Mouse (Mus musculus): Measurements from ENCODE around the gene Nck1. TPM values are rescaled to one million over a fixed set of nuclear protein-coding genes. Genes with fewer than 3 reads are reported as not detected.

The Nck1 gene
- total RNA-seq, 1 experiment = 15.8 TPM

DNA sequence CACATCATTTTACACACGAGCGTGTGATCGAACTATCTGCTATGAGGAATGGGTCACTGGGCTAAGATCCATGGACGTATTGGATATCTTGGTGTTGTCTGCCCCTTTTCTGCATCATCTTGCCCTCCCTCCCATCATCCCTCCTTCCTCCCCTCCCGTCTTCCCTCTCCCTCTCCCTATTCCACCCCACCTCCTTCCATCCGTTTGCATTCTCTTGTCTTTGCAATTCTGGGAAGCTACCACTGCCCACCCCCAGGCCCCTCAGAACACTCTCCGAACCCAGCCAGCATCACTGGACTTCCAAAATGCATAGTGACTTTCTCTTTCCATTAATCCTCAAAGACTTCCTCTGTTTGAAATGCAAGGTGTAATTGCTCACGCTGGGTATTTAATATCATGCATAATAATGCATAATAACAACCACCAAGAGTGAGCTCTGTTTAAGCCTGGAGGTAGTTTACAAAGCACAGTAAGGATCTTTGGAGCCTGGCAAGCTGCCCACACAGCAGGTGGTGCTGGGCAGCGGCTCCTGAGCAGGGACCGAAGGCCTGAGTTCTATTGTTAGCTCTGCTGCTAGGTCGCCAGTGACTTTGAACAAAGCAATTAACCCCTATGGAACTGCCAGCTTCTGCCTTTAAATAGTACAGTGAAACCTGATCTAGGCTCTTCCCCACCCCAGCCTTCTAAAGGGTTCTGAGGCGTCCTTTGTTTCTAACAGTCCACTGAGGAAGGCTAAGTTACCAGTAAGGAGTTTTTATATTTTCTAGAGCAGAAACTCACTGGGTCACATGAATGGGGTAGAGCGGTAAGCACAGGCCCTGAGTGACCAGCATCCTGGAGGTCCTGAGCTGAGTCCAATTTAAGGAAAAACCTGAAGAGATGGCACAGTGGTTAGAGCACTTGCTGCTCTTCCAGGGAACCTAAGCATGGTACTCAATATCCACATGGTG, 35.9 kb upstream of the Nck1 start:
- Histone ChIP-seq H3K36me3 (ENCODE audit: control insufficient read depth, insufficient read depth, low read length, poor library complexity, severe bottlenecking) (no peaks in the 10 kb centered on the region), H3K4me1 (ENCODE audit: control insufficient read depth in 2 of 2, insufficient read depth in 2 of 2, low read length in 2 of 2, poor library complexity in 1 of 2) (peaks cover 6 to 8% of the 10 kb centered on the region in 2 experiments; a peak in 3 of 4 replicates), H3K27ac (ENCODE audit: insufficient read depth, low read depth, low read length, poor library complexity, severe bottlenecking) (no peak overlapping the region), H3K9ac (ENCODE audit: insufficient read depth, low read depth, low read length, poor library complexity, severe bottlenecking) (no peak overlapping the region), H3K9me3 (ENCODE audit: control insufficient read depth, insufficient read depth, low read depth, low read length) (no peaks in the 10 kb centered on the region), H3K4me3 (ENCODE audit: insufficient read depth in 1 of 2, low read depth in 1 of 2, low read length in 2 of 2, poor library complexity in 1 of 2, severe bottlenecking in 1 of 2) (no peak overlapping the region)
- DNase-seq (ENCODE audit: low read depth, low spot score) = peak; percentile 41
- in situ Hi-C loops (cut with MboI; ENCODE audit: low sequenced_read_pairs in 2 of 2, unreplicated experiment in 2 of 2) = no loop called here
- TF ChIP-seq ZC3H11A (IDR thresholded peaks at IDR 0.05; ENCODE audit: borderline replicate concordance, low read depth, low read length) (no peak), ZNF384 (IDR thresholded peaks at IDR 0.05; ENCODE audit: low read depth, low read length) (no peak), MAFK (IDR thresholded peaks at IDR 0.05; ENCODE audit: insufficient read depth, low read depth, low read length) (no peak), HCFC1 (IDR thresholded peaks at IDR 0.05; ENCODE audit: borderline replicate concordance, insufficient read depth, low read length) (no peak), CHD2 (IDR thresholded peaks at IDR 0.05; ENCODE audit: low read depth, low read length) (no peak)

GRCm38 (mm10) chr9:100580196-100580740, 34.3 kb upstream of the Nck1 start:
- H3K9ac ChIP-seq (ENCODE audit: insufficient read depth, low read depth, low read length, poor library complexity, severe bottlenecking) = no peak overlapping the region
- H3K9me3 ChIP-seq (ENCODE audit: control insufficient read depth, insufficient read depth, low read depth, low read length) = no peaks in the 10 kb centered on the region
- no peak overlapping the region for H3K27ac ChIP-seq (ENCODE audit: insufficient read depth, low read depth, low read length, poor library complexity, severe bottlenecking)
- H3K36me3 ChIP-seq (ENCODE audit: control insufficient read depth, insufficient read depth, low read length, poor library complexity, severe bottlenecking) = no peaks in the 10 kb centered on the region
- in situ Hi-C loops (cut with MboI; ENCODE audit: low sequenced_read_pairs in 2 of 2, unreplicated experiment in 2 of 2) = no loop called here
- TF ChIP-seq MAFK (IDR thresholded peaks at IDR 0.05; ENCODE audit: insufficient read depth, low read depth, low read length) (no peak), ZNF384 (IDR thresholded peaks at IDR 0.05; ENCODE audit: low read depth, low read length) (no peak), HCFC1 (IDR thresholded peaks at IDR 0.05; ENCODE audit: borderline replicate concordance, insufficient read depth, low read length) (no peak), ZC3H11A (IDR thresholded peaks at IDR 0.05; ENCODE audit: borderline replicate concordance, low read depth, low read length) (no peak), CHD2 (IDR thresholded peaks at IDR 0.05; ENCODE audit: low read depth, low read length) (no peak)
- no peak overlapping the region for H3K4me3 ChIP-seq (ENCODE audit: insufficient read depth in 1 of 2, low read depth in 1 of 2, low read length in 2 of 2, poor library complexity in 1 of 2, severe bottlenecking in 1 of 2)
- peaks cover 6 to 8% of the 10 kb centered on the region in 2 experiments; a peak in 3 of 4 replicates for H3K4me1 ChIP-seq (ENCODE audit: control insufficient read depth in 2 of 2, insufficient read depth in 2 of 2, low read length in 2 of 2, poor library complexity in 1 of 2)
- DNase-seq (ENCODE audit: low read depth, low spot score) = peak; percentile 44

DNA sequence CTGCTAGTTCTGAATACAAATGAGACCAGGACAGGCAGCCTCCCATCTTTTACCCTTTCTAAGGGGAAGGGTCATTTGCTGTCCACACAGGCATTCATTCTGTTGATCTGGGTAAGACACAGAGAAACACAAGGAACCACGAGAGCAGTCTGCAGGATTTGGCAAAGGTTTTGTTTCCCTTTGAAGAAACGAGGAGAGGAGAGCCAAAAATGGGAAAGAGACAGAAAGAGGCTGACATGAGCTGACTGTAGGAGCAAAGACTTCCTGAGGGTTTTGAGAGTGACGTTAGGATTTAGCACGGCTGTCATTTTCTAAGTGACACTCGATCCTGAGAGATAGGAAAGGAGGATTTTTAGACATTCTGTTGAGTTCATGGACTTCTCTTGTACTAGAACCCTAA, 28.0 kb upstream of the Nck1 start:
- Histone ChIP-seq H3K4me3 (ENCODE audit: insufficient read depth in 1 of 2, low read depth in 1 of 2, low read length in 2 of 2, poor library complexity in 1 of 2, severe bottlenecking in 1 of 2) (no peak overlapping the region), H3K4me1 (ENCODE audit: control insufficient read depth in 2 of 2, insufficient read depth in 2 of 2, low read length in 2 of 2, poor library complexity in 1 of 2) (0 out of 4 replicates have a peak, but pooled peaks cover 0 to 2% of the 10 kb centered on the region in 2 experiments), H3K9ac (ENCODE audit: insufficient read depth, low read depth, low read length, poor library complexity, severe bottlenecking) (no peak overlapping the region), H3K36me3 (ENCODE audit: control insufficient read depth, insufficient read depth, low read length, poor library complexity, severe bottlenecking) (no peaks in the 10 kb centered on the region), H3K27ac (ENCODE audit: insufficient read depth, low read depth, low read length, poor library complexity, severe bottlenecking) (no peak overlapping the region), H3K9me3 (ENCODE audit: control insufficient read depth, insufficient read depth, low read depth, low read length) (no peaks in the 10 kb centered on the region)
- DNase-seq (ENCODE audit: low read depth, low spot score) = no peak
- in situ Hi-C loops (cut with MboI; ENCODE audit: low sequenced_read_pairs in 2 of 2, unreplicated experiment in 2 of 2) = no loop called here
- no peak for TF ChIP-seq CHD2 (IDR thresholded peaks at IDR 0.05; ENCODE audit: low read depth, low read length)
- no peak for TF ChIP-seq HCFC1 (IDR thresholded peaks at IDR 0.05; ENCODE audit: borderline replicate concordance, insufficient read depth, low read length)
- TF ChIP-seq MAFK (IDR thresholded peaks at IDR 0.05; ENCODE audit: insufficient read depth, low read depth, low read length) = no peak
- no peak for TF ChIP-seq ZC3H11A (IDR thresholded peaks at IDR 0.05; ENCODE audit: borderline replicate concordance, low read depth, low read length)
- TF ChIP-seq ZNF384 (IDR thresholded peaks at IDR 0.05; ENCODE audit: low read depth, low read length) = no peak

DNA sequence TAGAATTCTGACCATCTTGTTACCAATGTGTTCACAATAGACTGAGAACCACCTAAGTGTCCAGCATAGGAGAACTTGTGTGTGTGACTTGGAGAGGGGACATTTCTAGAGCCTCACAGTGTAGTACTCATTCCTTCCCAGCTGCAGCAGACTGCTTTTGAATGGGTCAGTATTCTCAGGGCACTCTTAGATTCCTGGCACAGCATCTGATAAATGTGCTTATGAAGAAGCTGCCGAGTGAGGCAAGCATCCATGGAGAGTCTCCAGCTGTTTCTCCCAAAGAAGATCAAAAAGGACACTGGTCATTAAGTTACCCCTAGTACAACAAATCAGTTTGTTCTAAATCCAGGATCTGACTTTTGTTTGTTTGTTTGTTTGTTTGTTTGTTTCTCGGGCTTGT, 27.4 kb upstream of the Nck1 start:
- no peak overlapping the region for H3K4me3 ChIP-seq (ENCODE audit: insufficient read depth in 1 of 2, low read depth in 1 of 2, low read length in 2 of 2, poor library complexity in 1 of 2, severe bottlenecking in 1 of 2)
- no peak for DNase-seq (ENCODE audit: low read depth, low spot score)
- H3K27ac ChIP-seq (ENCODE audit: insufficient read depth, low read depth, low read length, poor library complexity, severe bottlenecking) = no peak overlapping the region
- H3K4me1 ChIP-seq (ENCODE audit: control insufficient read depth in 2 of 2, insufficient read depth in 2 of 2, low read length in 2 of 2, poor library complexity in 1 of 2) = 0 out of 4 replicates have a peak, but pooled peaks cover 0 to 2% of the 10 kb centered on the region in 2 experiments
- in situ Hi-C loops (cut with MboI; ENCODE audit: low sequenced_read_pairs in 2 of 2, unreplicated experiment in 2 of 2) = no loop called here
- TF ChIP-seq MAFK (IDR thresholded peaks at IDR 0.05; ENCODE audit: insufficient read depth, low read depth, low read length) = no peak
- TF ChIP-seq HCFC1 (IDR thresholded peaks at IDR 0.05; ENCODE audit: borderline replicate concordance, insufficient read depth, low read length) = no peak
- TF ChIP-seq ZC3H11A (IDR thresholded peaks at IDR 0.05; ENCODE audit: borderline replicate concordance, low read depth, low read length) = no peak
- TF ChIP-seq CHD2 (IDR thresholded peaks at IDR 0.05; ENCODE audit: low read depth, low read length) = no peak
- no peak for TF ChIP-seq ZNF384 (IDR thresholded peaks at IDR 0.05; ENCODE audit: low read depth, low read length)
- no peak overlapping the region for H3K9ac ChIP-seq (ENCODE audit: insufficient read depth, low read depth, low read length, poor library complexity, severe bottlenecking)
- no peaks in the 10 kb centered on the region for H3K9me3 ChIP-seq (ENCODE audit: control insufficient read depth, insufficient read depth, low read depth, low read length)
- H3K36me3 ChIP-seq (ENCODE audit: control insufficient read depth, insufficient read depth, low read length, poor library complexity, severe bottlenecking) = no peaks in the 10 kb centered on the region

Data from ES-E14 (cell line).